Mouse (Mus musculus) ES-Bruce4 (cell line): ENCODE measurements around the gene Dpp10.

Source experiments
- CTCF ChIP-seq: IDR thresholded peaks from one replicate; pipeline ENCODE4 v1.8.1; 2011; ENCODE audit warnings: low read depth, low read length
- EP300 ChIP-seq: IDR thresholded peaks from 2 replicates; pipeline ENCODE4 v1.6.1; 2011; ENCODE audit warnings: low read depth, low read length; ENCODE audit not compliant: insufficient read depth
- POLR2A ChIP-seq: IDR thresholded peaks from one replicate; pipeline ENCODE4 v1.8.1; 2011; ENCODE audit warnings: low read length; ENCODE audit not compliant: insufficient read depth

DNA sequence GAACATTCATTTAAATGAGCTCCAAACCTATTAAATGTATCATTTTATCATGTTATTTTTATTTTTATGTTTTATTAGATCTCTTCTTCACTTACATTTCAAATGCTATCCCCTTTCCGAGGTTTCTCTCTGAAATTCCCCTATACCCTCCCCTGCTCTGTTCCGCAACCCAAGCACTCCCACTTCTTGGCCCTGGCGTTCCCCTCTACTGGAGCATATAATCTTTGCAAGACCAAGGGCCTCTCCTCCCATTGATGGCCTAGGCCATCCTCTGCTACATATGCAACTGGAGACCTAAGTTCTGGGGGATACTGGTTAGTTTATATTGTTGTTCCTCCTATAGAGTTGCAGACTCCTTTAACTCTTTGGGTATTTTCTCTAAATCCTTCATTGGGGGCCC, 283.1 kb downstream of the Dpp10 start:
- no peak for TF ChIP-seq CTCF
- TF ChIP-seq EP300: no peak
- no peak for TF ChIP-seq POLR2A
